Mouse (Mus musculus) liver, postnatal 0 days (tissue): ENCODE results near the gene Ppm1d.

Source experiments
- CTCF ChIP-seq: sonication (generic); IDR thresholded peaks from 2 replicates; pipeline ENCODE4 v1.5.1; 2016; ENCODE audit warnings: antibody characterized with exemption, low read depth
- EP300 ChIP-seq: IDR thresholded peaks from 2 replicates; pipeline ENCODE4 v1.6.1; 2016; ENCODE audit warnings: antibody characterized with exemption, low read depth, mild to moderate bottlenecking

DNA sequence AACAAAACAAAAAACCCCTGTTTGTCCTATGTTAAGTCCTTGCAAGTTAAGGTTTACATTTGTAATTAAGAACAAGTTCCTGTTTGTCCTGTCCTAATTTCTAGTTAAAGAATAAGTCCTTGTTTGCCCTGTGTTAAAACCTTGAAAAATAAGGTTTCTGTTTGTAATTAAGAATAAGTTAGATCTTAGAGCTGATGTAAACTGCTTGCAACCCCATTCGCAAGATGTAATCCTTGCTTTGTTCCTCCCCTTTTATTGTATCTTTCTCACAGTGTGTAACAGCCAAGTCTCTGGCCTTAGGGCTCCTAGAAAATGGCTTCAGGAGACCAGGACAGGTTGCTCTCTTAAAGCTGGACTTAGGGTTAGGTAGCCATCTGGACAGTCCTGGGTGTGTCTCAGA lies 43.7 kb upstream of the Ppm1d start:
- TF ChIP-seq CTCF (no peak), EP300 (no peak)
